Mouse (Mus musculus): ENCODE data around the gene Slc52a3. TPM values are rescaled to one million over a fixed set of nuclear protein-coding genes. Genes with fewer than 3 reads are reported as not detected.

Gene Slc52a3
- polyA plus RNA-seq, 1 experiment: 2.6 TPM

GRCm38 (mm10) chr2:152050316-152050715, 54.0 kb downstream of the Slc52a3 start:
- Histone ChIP-seq H3K4me3 (ENCODE audit: low read depth, low read length) (no peak overlapping the region), H3K4me1 (ENCODE audit: control insufficient read depth, insufficient read depth, low read length) (no peaks in the 10 kb centered on the region), H3K27ac (ENCODE audit: insufficient read depth, low read length) (no peak overlapping the region), H3K9ac (ENCODE audit: low read depth, poor library complexity, severe bottlenecking) (no peak overlapping the region), H3K9me3 (replicated peaks; ENCODE audit: control insufficient read depth, insufficient read depth, low read length, poor library complexity, severe bottlenecking) (no peaks in the 10 kb centered on the region), H3K27me3 (ENCODE audit: control insufficient read depth, insufficient read depth, low read length, poor library complexity, severe bottlenecking) (peaks cover 4% of the 10 kb centered on the region), H3K36me3 (ENCODE audit: control insufficient read depth, insufficient read depth, low read length, poor library complexity, severe bottlenecking) (no peaks in the 10 kb centered on the region)
- TF ChIP-seq EP300 (IDR thresholded peaks at IDR 0.05; ENCODE audit: insufficient read depth, low read depth, low read length) (no peak), CTCF (IDR thresholded peaks at IDR 0.05; ENCODE audit: low read depth, low read length) (no peak), POLR2A (IDR thresholded peaks at IDR 0.05; ENCODE audit: insufficient read depth, low read length) (no peak)

GRCm38 (mm10) chr2:152051985-152052384, 55.7 kb downstream of the Slc52a3 start:
- TF ChIP-seq EP300 (IDR thresholded peaks at IDR 0.05; ENCODE audit: insufficient read depth, low read depth, low read length): no peak
- TF ChIP-seq CTCF (IDR thresholded peaks at IDR 0.05; ENCODE audit: low read depth, low read length): no peak
- H3K27ac ChIP-seq (ENCODE audit: insufficient read depth, low read length): no peak overlapping the region
- H3K36me3 ChIP-seq (ENCODE audit: control insufficient read depth, insufficient read depth, low read length, poor library complexity, severe bottlenecking): no peaks in the 10 kb centered on the region
- H3K27me3 ChIP-seq (ENCODE audit: control insufficient read depth, insufficient read depth, low read length, poor library complexity, severe bottlenecking): peaks cover 4% of the 10 kb centered on the region
- H3K9ac ChIP-seq (ENCODE audit: low read depth, poor library complexity, severe bottlenecking): no peak overlapping the region
- no peaks in the 10 kb centered on the region for H3K9me3 ChIP-seq (replicated peaks; ENCODE audit: control insufficient read depth, insufficient read depth, low read length, poor library complexity, severe bottlenecking)
- no peaks in the 10 kb centered on the region for H3K4me1 ChIP-seq (ENCODE audit: control insufficient read depth, insufficient read depth, low read length)
- no peak overlapping the region for H3K4me3 ChIP-seq (ENCODE audit: low read depth, low read length)

DNA sequence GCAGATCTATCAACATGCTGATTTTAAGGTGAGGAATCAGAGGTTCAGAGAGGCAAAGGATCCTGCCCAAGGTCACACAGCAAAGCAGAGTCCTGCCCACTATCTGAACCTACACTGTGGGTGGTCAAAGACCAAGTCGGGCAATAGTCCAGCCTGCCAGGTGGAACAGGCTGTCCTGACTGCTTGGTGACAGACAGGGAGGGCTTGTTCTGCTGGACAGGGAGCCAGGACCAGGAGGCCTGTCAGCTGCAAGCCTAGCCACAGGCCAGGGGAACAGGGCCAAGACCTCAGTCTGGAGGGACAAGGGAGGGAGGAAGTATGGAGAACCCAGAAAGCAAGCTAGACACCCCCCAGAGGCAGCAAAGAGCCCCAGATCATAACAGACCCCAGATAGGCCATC, 59.1 kb downstream of the Slc52a3 start:
- no peaks in the 10 kb centered on the region for H3K27me3 ChIP-seq (ENCODE audit: control insufficient read depth, insufficient read depth, low read length, poor library complexity, severe bottlenecking)
- no peak overlapping the region for H3K27ac ChIP-seq (ENCODE audit: insufficient read depth, low read length)

GRCm38 (mm10) chr2:152056368-152057251, 60.3 kb downstream of the Slc52a3 start:
- H3K36me3 ChIP-seq (ENCODE audit: control insufficient read depth, insufficient read depth, low read length, poor library complexity, severe bottlenecking): no peaks in the 10 kb centered on the region
- H3K4me1 ChIP-seq (ENCODE audit: control insufficient read depth, insufficient read depth, low read length): no peaks in the 10 kb centered on the region
- no peaks in the 10 kb centered on the region for H3K27me3 ChIP-seq (ENCODE audit: control insufficient read depth, insufficient read depth, low read length, poor library complexity, severe bottlenecking)
- H3K9ac ChIP-seq (ENCODE audit: low read depth, poor library complexity, severe bottlenecking): no peak overlapping the region
- H3K27ac ChIP-seq (ENCODE audit: insufficient read depth, low read length): no peak overlapping the region
- TF ChIP-seq EP300 (IDR thresholded peaks at IDR 0.05; ENCODE audit: insufficient read depth, low read depth, low read length): no peak
- TF ChIP-seq CTCF (IDR thresholded peaks at IDR 0.05; ENCODE audit: low read depth, low read length): no peak
- no peak for TF ChIP-seq POLR2A (IDR thresholded peaks at IDR 0.05; ENCODE audit: insufficient read depth, low read length)
- H3K9me3 ChIP-seq (replicated peaks; ENCODE audit: control insufficient read depth, insufficient read depth, low read length, poor library complexity, severe bottlenecking): no peaks in the 10 kb centered on the region
- H3K4me3 ChIP-seq (ENCODE audit: low read depth, low read length): no peak overlapping the region

More for the DNA sequence above, 59.1 kb downstream of the Slc52a3 start:
- no peak overlapping the region for H3K9ac ChIP-seq (ENCODE audit: low read depth, poor library complexity, severe bottlenecking)
- H3K9me3 ChIP-seq (replicated peaks; ENCODE audit: control insufficient read depth, insufficient read depth, low read length, poor library complexity, severe bottlenecking): no peaks in the 10 kb centered on the region
- no peak for TF ChIP-seq EP300 (IDR thresholded peaks at IDR 0.05; ENCODE audit: insufficient read depth, low read depth, low read length)
- H3K4me3 ChIP-seq (ENCODE audit: low read depth, low read length): no peak overlapping the region
- H3K36me3 ChIP-seq (ENCODE audit: control insufficient read depth, insufficient read depth, low read length, poor library complexity, severe bottlenecking): no peaks in the 10 kb centered on the region
- H3K4me1 ChIP-seq (ENCODE audit: control insufficient read depth, insufficient read depth, low read length): no peaks in the 10 kb centered on the region

- H3K4me3 ChIP-seq (ENCODE audit: low read depth, low read length): no peak overlapping the region
- no peaks in the 10 kb centered on the region for H3K36me3 ChIP-seq (ENCODE audit: control insufficient read depth, insufficient read depth, low read length, poor library complexity, severe bottlenecking)
- H3K27ac ChIP-seq (ENCODE audit: insufficient read depth, low read length): no peak overlapping the region
- TF ChIP-seq CTCF (IDR thresholded peaks at IDR 0.05; ENCODE audit: low read depth, low read length) (no peak), POLR2A (IDR thresholded peaks at IDR 0.05; ENCODE audit: insufficient read depth, low read length) (no peak), EP300 (IDR thresholded peaks at IDR 0.05; ENCODE audit: insufficient read depth, low read depth, low read length) (no peak)
- no peaks in the 10 kb centered on the region for H3K27me3 ChIP-seq (ENCODE audit: control insufficient read depth, insufficient read depth, low read length, poor library complexity, severe bottlenecking)
- no peaks in the 10 kb centered on the region for H3K9me3 ChIP-seq (replicated peaks; ENCODE audit: control insufficient read depth, insufficient read depth, low read length, poor library complexity, severe bottlenecking)
- no peaks in the 10 kb centered on the region for H3K4me1 ChIP-seq (ENCODE audit: control insufficient read depth, insufficient read depth, low read length)
- no peak overlapping the region for H3K9ac ChIP-seq (ENCODE audit: low read depth, poor library complexity, severe bottlenecking)
These were observed 60.9 kb downstream of the Slc52a3 start for GRCm38 (mm10) chr2:152057252-152057563.

Other genes starting within 250 kb of the Slc52a3 start
- gene Rspo4, start 153.6 kb upstream of the Slc52a3 start, polyA plus RNA-seq (2011; ENCODE audit: insufficient read depth, insufficient read length, low read depth, missing spikeins): 0.25 and 0.75 TPM in 2 replicates
- gene Angpt4, start 85.3 kb upstream of the Slc52a3 start, polyA plus RNA-seq (2011; ENCODE audit: insufficient read depth, insufficient read length, low read depth, missing spikeins): 0.25 TPM in 1 of 2 replicates, not detected in the other
- gene Fam110a, start 16.3 kb upstream of the Slc52a3 start, polyA plus RNA-seq (2011; ENCODE audit: insufficient read depth, insufficient read length, low read depth, missing spikeins): 13.6 and 14.4 TPM in 2 replicates
- gene Scrt2, start 85.0 kb downstream of the Slc52a3 start, polyA plus RNA-seq (2011; ENCODE audit: insufficient read depth, insufficient read length, low read depth, missing spikeins): 0.18 and 0.32 TPM in 2 replicates
- gene Srxn1, start 109.0 kb downstream of the Slc52a3 start, polyA plus RNA-seq (2011; ENCODE audit: insufficient read depth, insufficient read length, low read depth, missing spikeins): 18.1 TPM in 2 replicates
- gene Tcf15, start 147.1 kb downstream of the Slc52a3 start, polyA plus RNA-seq (2011; ENCODE audit: insufficient read depth, insufficient read length, low read depth, missing spikeins): 8.3 and 8.5 TPM in 2 replicates
- gene Csnk2a1, start 230.3 kb downstream of the Slc52a3 start, polyA plus RNA-seq (2011; ENCODE audit: insufficient read depth, insufficient read length, low read depth, missing spikeins): 258 and 280 TPM in 2 replicates

Data from ES-Bruce4 (cell line).